Mouse (Mus musculus): ENCODE results near the gene Izumo1r. TPM values are rescaled to one million over a fixed set of nuclear protein-coding genes. Genes with fewer than 3 reads are reported as not detected.
A peak's percentile ranks its signal among the peaks of the same experiment; 100 is the strongest.

Gene Izumo1r
- polyA plus RNA-seq, 1 experiment from 2014 or later: not detected

DNA sequence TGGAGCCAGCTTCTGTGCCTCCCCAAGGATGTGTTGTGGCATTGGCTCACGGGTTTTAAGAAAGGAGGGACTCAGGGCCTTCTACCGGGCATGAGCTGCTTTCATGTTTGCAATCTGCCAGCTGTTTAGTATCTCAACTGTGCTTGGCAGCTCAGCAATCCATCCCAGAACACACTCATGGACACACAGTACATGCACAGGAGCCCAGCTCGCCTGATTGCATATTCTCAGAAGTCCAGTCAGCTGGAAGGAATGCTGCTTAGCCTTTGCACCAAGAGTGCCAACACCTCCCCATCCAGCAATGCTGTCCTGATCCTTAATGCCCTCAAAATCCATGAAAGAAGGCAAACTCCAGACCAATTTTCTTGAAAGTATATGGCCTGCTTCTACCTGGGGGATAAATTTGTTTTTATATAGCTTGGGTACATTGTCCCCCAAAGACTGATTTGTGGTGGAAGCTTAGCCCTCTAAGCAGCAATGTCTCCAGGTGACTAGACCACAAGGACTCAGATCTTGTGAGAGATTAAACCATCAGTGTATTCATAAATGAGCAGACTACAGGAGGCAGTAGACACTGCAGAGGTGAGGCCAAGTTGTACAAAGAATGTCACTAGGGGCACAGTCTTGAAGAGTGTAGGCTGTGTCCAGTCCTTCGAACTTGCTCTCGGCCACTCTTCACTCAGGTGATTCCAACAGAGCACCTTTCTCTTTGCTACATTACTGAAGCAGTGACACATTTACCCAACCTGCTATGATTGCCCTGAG lies 27.8 kb downstream of the Izumo1r start:
- Histone ChIP-seq H3K36me3 (no peaks in the 10 kb centered on the region), H3K4me1 (replicated peaks) (peaks cover 20% of the 10 kb centered on the region), H3K4me3 (no peak overlapping the region), H3K27me3 (ENCODE audit: insufficient read depth, poor library complexity, severe bottlenecking) (no peaks in the 10 kb centered on the region), H3K27ac (0 out of 2 replicates have a peak overlapping the region, but pooled peaks have one; percentile 8), H3K9me3 (no peaks in the 10 kb centered on the region)
- no peak for DNase-seq (ENCODE audit: low spot score)
- 83% methylated on average over 5 of the region's 5 CpGs for WGBS

- H3K27me3 ChIP-seq (ENCODE audit: insufficient read depth, poor library complexity, severe bottlenecking): peaks cover 3% of the 10 kb centered on the region; the same call in 1 of the 2 replicates
- H3K9me3 ChIP-seq: no peaks in the 10 kb centered on the region
- DNase-seq (ENCODE audit: low spot score): peak; percentile 52
- peaks cover 20% of the 10 kb centered on the region for H3K4me1 ChIP-seq (replicated peaks)
- H3K4me3 ChIP-seq: peak overlapping the region; percentile 18; the same call in 1 of the 2 replicates
- H3K27ac ChIP-seq: peak overlapping the region; percentile 80
- no peaks in the 10 kb centered on the region for H3K36me3 ChIP-seq
- WGBS: 28% methylated on average over 17 of the region's 17 CpGs
Observed at GRCm38 (mm10) chr9:14872181-14872930, 31.4 kb downstream of the Izumo1r start.

GRCm38 (mm10) chr9:14871536-14871935 lies 32.2 kb downstream of the Izumo1r start:
- Histone ChIP-seq H3K9me3 (no peaks in the 10 kb centered on the region), H3K27ac (peak overlapping the region; percentile 80), H3K4me3 (no peak overlapping the region), H3K36me3 (no peaks in the 10 kb centered on the region), H3K27me3 (ENCODE audit: insufficient read depth, poor library complexity, severe bottlenecking) (peaks cover 3% of the 10 kb centered on the region; the same call in 1 of the 2 replicates), H3K4me1 (replicated peaks) (peaks cover 20% of the 10 kb centered on the region)
- WGBS: 83% methylated on average over 3 of the region's 3 CpGs
- no peak for DNase-seq (ENCODE audit: low spot score)

DNA sequence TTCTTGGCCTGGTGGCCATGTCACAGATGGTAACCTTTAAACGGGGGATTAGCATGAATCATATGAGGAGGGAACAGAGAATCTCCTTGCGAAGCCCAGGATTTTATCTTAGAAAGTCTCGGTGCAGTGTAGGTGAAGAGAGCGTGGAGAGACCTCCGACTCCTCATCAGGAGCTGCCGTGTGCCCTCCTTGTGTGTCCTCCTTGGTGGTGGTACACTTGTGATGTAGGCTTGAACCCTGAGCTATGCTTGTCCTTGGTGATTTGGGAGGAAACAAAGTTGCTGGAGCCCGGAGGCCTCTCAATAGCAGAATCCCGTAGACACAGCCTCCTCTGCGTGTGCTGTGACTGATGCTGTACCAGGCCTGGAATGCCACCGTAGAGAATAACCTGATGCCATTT lies 32.9 kb downstream of the Izumo1r start:
- no peak overlapping the region for H3K4me3 ChIP-seq
- no peaks in the 10 kb centered on the region for H3K9me3 ChIP-seq
- WGBS: 92% methylated on average over 10 of the region's 10 CpGs
- DNase-seq (ENCODE audit: low spot score): no peak
- H3K4me1 ChIP-seq (replicated peaks): peaks cover 16% of the 10 kb centered on the region
- peaks cover 3% of the 10 kb centered on the region; the same call in 1 of the 2 replicates for H3K27me3 ChIP-seq (ENCODE audit: insufficient read depth, poor library complexity, severe bottlenecking)
- H3K36me3 ChIP-seq: no peaks in the 10 kb centered on the region
- peak overlapping the region; percentile 36; the same call in 1 of the 2 replicates for H3K27ac ChIP-seq

GRCm38 (mm10) chr9:14870377-14870776 lies 33.4 kb downstream of the Izumo1r start:
- Histone ChIP-seq H3K27ac (peak overlapping the region; percentile 36; the same call in 1 of the 2 replicates), H3K36me3 (no peaks in the 10 kb centered on the region), H3K4me1 (replicated peaks) (peaks cover 16% of the 10 kb centered on the region), H3K9me3 (no peaks in the 10 kb centered on the region), H3K4me3 (no peak overlapping the region), H3K27me3 (ENCODE audit: insufficient read depth, poor library complexity, severe bottlenecking) (peaks cover 3% of the 10 kb centered on the region; the same call in 1 of the 2 replicates)
- 92% methylated on average over 2 of the region's 2 CpGs for WGBS
- no peak for DNase-seq (ENCODE audit: low spot score)

DNA sequence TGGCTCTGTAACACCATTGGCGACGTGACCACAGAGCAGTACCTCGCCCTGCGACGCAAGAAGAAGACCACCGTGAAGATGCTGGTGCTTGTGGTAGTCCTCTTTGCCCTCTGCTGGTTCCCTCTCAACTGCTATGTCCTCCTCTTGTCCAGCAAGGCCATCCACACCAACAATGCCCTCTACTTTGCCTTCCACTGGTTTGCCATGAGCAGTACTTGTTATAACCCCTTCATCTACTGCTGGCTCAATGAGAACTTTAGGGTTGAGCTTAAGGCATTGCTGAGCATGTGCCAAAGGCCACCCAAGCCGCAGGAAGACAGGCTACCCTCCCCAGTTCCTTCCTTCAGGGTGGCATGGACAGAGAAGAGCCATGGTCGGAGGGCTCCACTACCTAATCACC lies 35.4 kb downstream of the Izumo1r start:
- no peak for DNase-seq (ENCODE audit: low spot score)
- Histone ChIP-seq H3K4me3 (no peak overlapping the region), H3K4me1 (replicated peaks) (peaks cover 16% of the 10 kb centered on the region), H3K9me3 (no peaks in the 10 kb centered on the region), H3K27me3 (ENCODE audit: insufficient read depth, poor library complexity, severe bottlenecking) (peaks cover 3% of the 10 kb centered on the region; the same call in 1 of the 2 replicates), H3K36me3 (no peaks in the 10 kb centered on the region), H3K27ac (no peak overlapping the region)
- 91% methylated on average over 8 of the region's 8 CpGs for WGBS

- peak; percentile 48 for DNase-seq (ENCODE audit: low spot score)
- WGBS: 42% methylated on average over 7 of the region's 7 CpGs
- no peak overlapping the region for H3K4me3 ChIP-seq
Observed at GRCm38 (mm10) chr9:14866957-14867356, 36.8 kb downstream of the Izumo1r start.

GRCm38 (mm10) chr9:14864726-14865125 lies 39.0 kb downstream of the Izumo1r start:
- Histone ChIP-seq H3K9me3 (no peaks in the 10 kb centered on the region), H3K27ac (no peak overlapping the region), H3K36me3 (no peaks in the 10 kb centered on the region), H3K27me3 (ENCODE audit: insufficient read depth, poor library complexity, severe bottlenecking) (peaks cover 38% of the 10 kb centered on the region), H3K4me1 (replicated peaks) (peaks cover 13% of the 10 kb centered on the region), H3K4me3 (no peak overlapping the region)
- no peak for DNase-seq (ENCODE audit: low spot score)
- 87% methylated on average over 9 of the region's 9 CpGs for WGBS

More at GRCm38 (mm10) chr9:14866957-14867356, 36.8 kb downstream of the Izumo1r start:
- Histone ChIP-seq H3K27ac (no peak overlapping the region), H3K4me1 (replicated peaks) (peaks cover 8% of the 10 kb centered on the region), H3K36me3 (no peaks in the 10 kb centered on the region), H3K27me3 (ENCODE audit: insufficient read depth, poor library complexity, severe bottlenecking) (peaks cover 16% of the 10 kb centered on the region), H3K9me3 (no peaks in the 10 kb centered on the region)

DNA sequence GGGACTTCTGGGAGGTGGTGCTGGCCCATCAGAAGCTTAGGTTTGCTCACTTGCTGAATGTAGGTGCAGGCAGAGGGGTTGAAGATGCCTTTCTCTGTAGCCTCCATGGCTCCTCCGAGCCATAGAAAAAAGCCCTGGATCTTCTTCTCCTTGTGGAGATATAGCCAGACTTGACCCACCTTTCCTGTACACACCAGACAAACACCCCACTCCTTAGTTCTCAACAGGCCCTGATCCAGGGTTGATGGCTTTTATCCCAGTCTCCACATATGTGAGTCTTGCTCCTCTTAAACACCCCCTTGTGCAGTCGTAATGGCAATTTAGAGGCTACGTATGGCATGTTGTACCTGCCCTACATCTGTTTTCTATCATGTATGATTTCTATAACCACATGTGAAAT lies 40.6 kb downstream of the Izumo1r start:
- Histone ChIP-seq H3K4me1 (replicated peaks) (peaks cover 15% of the 10 kb centered on the region), H3K9me3 (no peaks in the 10 kb centered on the region), H3K36me3 (no peaks in the 10 kb centered on the region), H3K4me3 (no peak overlapping the region), H3K27me3 (ENCODE audit: insufficient read depth, poor library complexity, severe bottlenecking) (peaks cover 52% of the 10 kb centered on the region), H3K27ac (no peak overlapping the region)
- 89% methylated on average over 3 of the region's 3 CpGs for WGBS
- DNase-seq (ENCODE audit: low spot score): no peak

GRCm38 (mm10) chr9:14859868-14860639 lies 43.7 kb downstream of the Izumo1r start, which contains the start of gene Gpr83:
TSS of gene Gpr83 (plus strand) at chr9:14860210.
- Histone ChIP-seq H3K27me3 (ENCODE audit: insufficient read depth, poor library complexity, severe bottlenecking) (peaks cover 58% of the 10 kb centered on the region), H3K36me3 (no peaks in the 10 kb centered on the region), H3K27ac (peak within 1 kb of the TSS; percentile 72), H3K9me3 (no peaks in the 10 kb centered on the region), H3K4me3 (peak within 1 kb of the TSS; percentile 61), H3K4me1 (replicated peaks) (peaks cover 15% of the 10 kb centered on the region)
- DNase-seq (ENCODE audit: low spot score): peak; percentile 64
- WGBS: 2% methylated on average over 47 of the region's 47 CpGs

- Histone ChIP-seq H3K36me3 (no peaks in the 10 kb centered on the region), H3K27ac (no peak overlapping the region), H3K4me1 (replicated peaks) (peaks cover 15% of the 10 kb centered on the region), H3K27me3 (ENCODE audit: insufficient read depth, poor library complexity, severe bottlenecking) (peaks cover 58% of the 10 kb centered on the region), H3K4me3 (no peak overlapping the region), H3K9me3 (no peaks in the 10 kb centered on the region)
- 84% methylated on average over 3 of the region's 3 CpGs for WGBS
- no peak for DNase-seq (ENCODE audit: low spot score)
Observed at GRCm38 (mm10) chr9:14858782-14859181, 45.0 kb downstream of the Izumo1r start.

GRCm38 (mm10) chr9:14858170-14858706 lies 45.5 kb downstream of the Izumo1r start:
- Histone ChIP-seq H3K27ac (no peak overlapping the region), H3K27me3 (ENCODE audit: insufficient read depth, poor library complexity, severe bottlenecking) (peaks cover 58% of the 10 kb centered on the region), H3K9me3 (no peaks in the 10 kb centered on the region), H3K36me3 (no peaks in the 10 kb centered on the region), H3K4me3 (no peak overlapping the region), H3K4me1 (replicated peaks) (peaks cover 15% of the 10 kb centered on the region)
- 76% methylated on average over 7 of the region's 7 CpGs for WGBS
- no peak for DNase-seq (ENCODE audit: low spot score)

Measured in hindbrain, embryonic 10.5 days (tissue).